Comparison of ENCODE assay signal across 11 mouse cellular contexts in genomic region chr6:97518467-97518866, GRCm38 (mm10).
DNase-seq lines count a peak whose midpoint lies in the region; ATAC-seq and TF ChIP-seq lines count a peak whose summit lies in the region.
"Had no signal": no experiment of that assay in that cellular context is flagged by ENCODE, and none has a peak within 500 bp of the region (broad histone marks: within the 10 kb centered on the region; RNA-seq: fewer than 3 reads in every experiment).

No protein-coding gene starts in this region.

- DNase-seq in heart, postnatal 36 days, result no peak
- DNase-seq in lung, postnatal 0 days (ENCODE audit: low spot score), result peak; percentile 34
- DNase-seq in lung, postnatal 4 days, result no peak
- peak; percentile 24 for DNase-seq in embryonic facial prominence, embryonic 14.5 days (ENCODE audit: low spot score)
- DNase-seq in gastrocnemius, adult 8-10 months (ENCODE audit: low spot score in 2 of 2), result no peak

- H3K27ac ChIP-seq in heart, embryonic 11.5 days (ENCODE audit: low read depth, low read length), result 0 out of 2 replicates have a peak overlapping the region, but pooled peaks have one; percentile 15
- no peak overlapping the region for H3K27ac ChIP-seq in lung, postnatal 0 days (ENCODE audit: low read length)
- no peak overlapping the region for H3K27ac ChIP-seq in embryonic facial prominence, embryonic 14.5 days (replicated peaks; ENCODE audit: low read depth, low read length)
- H3K27ac ChIP-seq in liver, embryonic 16.5 days (ENCODE audit: low read length), result no peak overlapping the region
- H3K27ac ChIP-seq: embryonic facial prominence, embryonic 15.5 days; hindbrain, postnatal 0 days had no signal

- WGBS in heart, embryonic 11.5 days (ENCODE audit: insufficient replicate concordance), result 8% methylated on average over 2 of the region's 2 CpGs
- WGBS in lung, postnatal 0 days, result 0% methylated on average over 2 of the region's 2 CpGs
- WGBS in embryonic facial prominence, embryonic 14.5 days, result 26% methylated on average over 2 of the region's 2 CpGs
- WGBS in liver, embryonic 16.5 days (ENCODE audit: insufficient replicate concordance), result 9% methylated on average over 2 of the region's 2 CpGs

- no peaks in the 10 kb centered on the region for H3K36me3 ChIP-seq in heart, embryonic 11.5 days (ENCODE audit: control insufficient read depth, insufficient read depth, low read length)
- no peaks in the 10 kb centered on the region for H3K36me3 ChIP-seq in lung, postnatal 0 days (ENCODE audit: insufficient read depth, low read length)
- H3K36me3 ChIP-seq in embryonic facial prominence, embryonic 14.5 days (ENCODE audit: control insufficient read depth, insufficient read depth, low read length), result no peaks in the 10 kb centered on the region
- H3K36me3 ChIP-seq in liver, embryonic 16.5 days (ENCODE audit: control insufficient read depth, insufficient read depth), result no peaks in the 10 kb centered on the region
- H3K36me3 ChIP-seq: embryonic facial prominence, embryonic 15.5 days had no signal

- intact Hi-C loops in heart, postnatal 36 days (cut with DNase I), result loop anchor here (2.0 kb wide), 1 partner anchor 60 kb away; no protein-coding TSS in a partner anchor

- no peak for ATAC-seq in heart, embryonic 11.5 days (replicated peaks; ENCODE audit: insufficient number of reproducible peaks, low FRiP score, low TSS enrichment)
- peak; percentile 68 for ATAC-seq in lung, postnatal 0 days
- ATAC-seq in embryonic facial prominence, embryonic 14.5 days (ENCODE audit: low read depth), result no peak
- peak; percentile 32; the same call in 1 of the 2 replicates for ATAC-seq in liver, embryonic 16.5 days (ENCODE audit: low read depth)
- ATAC-seq in monocyte, adult 5-6 weeks (replicated peaks; ENCODE audit: insufficient number of reproducible peaks, low FRiP score, low TSS enrichment, poor library complexity, severe bottlenecking), result no peak
- ATAC-seq: hindbrain, postnatal 0 days; midbrain, embryonic 16.5 days had no signal

- no peak overlapping the region for H3K9ac ChIP-seq in heart, embryonic 11.5 days (ENCODE audit: low read depth, low read length)
- H3K9ac ChIP-seq in lung, postnatal 0 days (replicated peaks; ENCODE audit: low read depth), result no peak overlapping the region
- H3K9ac ChIP-seq in embryonic facial prominence, embryonic 14.5 days (ENCODE audit: low read depth, low read length), result no peak overlapping the region
- H3K9ac ChIP-seq in liver, embryonic 16.5 days (ENCODE audit: low read depth, low read length), result no peak overlapping the region
- H3K9ac ChIP-seq: embryonic facial prominence, embryonic 15.5 days had no signal

- no peaks in the 10 kb centered on the region for H3K27me3 ChIP-seq in heart, embryonic 11.5 days (ENCODE audit: control insufficient read depth, insufficient read depth, low read length)
- H3K27me3 ChIP-seq in lung, postnatal 0 days (replicated peaks; ENCODE audit: insufficient read depth, low read length), result no peaks in the 10 kb centered on the region
- H3K27me3 ChIP-seq in embryonic facial prominence, embryonic 14.5 days (replicated peaks; ENCODE audit: control insufficient read depth, insufficient read depth, low read length), result no peaks in the 10 kb centered on the region
- H3K27me3 ChIP-seq in liver, embryonic 16.5 days (ENCODE audit: control insufficient read depth, insufficient read depth, low read depth, low read length), result no peaks in the 10 kb centered on the region
- H3K27me3 ChIP-seq: embryonic facial prominence, embryonic 15.5 days had no signal

- no peaks in the 10 kb centered on the region for H3K9me3 ChIP-seq in heart, embryonic 11.5 days (replicated peaks; ENCODE audit: control insufficient read depth, low read length)
- H3K9me3 ChIP-seq in lung, postnatal 0 days (ENCODE audit: low read length), result no peaks in the 10 kb centered on the region
- H3K9me3 ChIP-seq in embryonic facial prominence, embryonic 14.5 days (ENCODE audit: control insufficient read depth, low read length), result no peaks in the 10 kb centered on the region
- H3K9me3 ChIP-seq in liver, embryonic 16.5 days (replicated peaks; ENCODE audit: control insufficient read depth, low read length), result no peaks in the 10 kb centered on the region
- H3K9me3 ChIP-seq: embryonic facial prominence, embryonic 15.5 days had no signal

- H3K4me3 ChIP-seq in heart, embryonic 11.5 days (ENCODE audit: low read depth, low read length), result no peak overlapping the region
- H3K4me3 ChIP-seq in lung, postnatal 0 days (ENCODE audit: low read depth, low read length), result no peak overlapping the region
- no peak overlapping the region for H3K4me3 ChIP-seq in embryonic facial prominence, embryonic 14.5 days (ENCODE audit: low read depth, low read length)
- no peak overlapping the region for H3K4me3 ChIP-seq in liver, embryonic 16.5 days (ENCODE audit: low read depth, low read length)
- H3K4me3 ChIP-seq: embryonic facial prominence, embryonic 15.5 days had no signal

- no peak; the same call in 1 of the 2 replicates for TF ChIP-seq EP300 in lung, postnatal 0 days (IDR thresholded peaks at IDR 0.05)

- H3K4me1 ChIP-seq in heart, embryonic 11.5 days (ENCODE audit: control insufficient read depth, insufficient read depth, low read length), result peaks cover 20% of the 10 kb centered on the region
- 0 out of 2 replicates have a peak, but pooled peaks cover 3% of the 10 kb centered on the region for H3K4me1 ChIP-seq in lung, postnatal 0 days (ENCODE audit: insufficient read depth, low read depth, low read length)
- peaks cover 4% of the 10 kb centered on the region; the same call in 1 of the 2 replicates for H3K4me1 ChIP-seq in embryonic facial prominence, embryonic 14.5 days (ENCODE audit: control insufficient read depth, insufficient read depth, low read length)
- no peaks in the 10 kb centered on the region; the same call in none of the 2 replicates for H3K4me1 ChIP-seq in liver, embryonic 16.5 days (ENCODE audit: control insufficient read depth, low read depth, low read length)

- no peak overlapping the region for H3K4me2 ChIP-seq in heart, embryonic 11.5 days
- H3K4me2 ChIP-seq in lung, postnatal 0 days (replicated peaks; ENCODE audit: low read depth, low read length), result no peak overlapping the region
- H3K4me2 ChIP-seq in embryonic facial prominence, embryonic 14.5 days (ENCODE audit: low read depth, low read length), result no peak overlapping the region
- H3K4me2 ChIP-seq in liver, embryonic 16.5 days (ENCODE audit: low read depth, low read length), result no peak overlapping the region
- H3K4me2 ChIP-seq: embryonic facial prominence, embryonic 15.5 days had no signal

- no peak for TF ChIP-seq CTCF in lung, postnatal 0 days (IDR thresholded peaks at IDR 0.05)

Comparison
In these comparisons a context has a peak if more than half of its experiments do, and no peak if none do; other contexts are left out.
1. DNase-seq: peak in lung, postnatal 0 days (single experiment) and embryonic facial prominence, embryonic 14.5 days (single experiment); none in heart, postnatal 36 days (0 of 2), lung, postnatal 4 days (0 of 2) and gastrocnemius, adult 8-10 months (0 of 2).
2. ATAC-seq: peak in lung, postnatal 0 days (single experiment) and liver, embryonic 16.5 days (single experiment); none in heart, embryonic 11.5 days (single experiment), embryonic facial prominence, embryonic 14.5 days (single experiment) and monocyte, adult 5-6 weeks (single experiment).